Mouse (Mus musculus): ENCODE results near the gene Ckmt2.
A peak's percentile ranks its signal among the peaks of the same experiment; 100 is the strongest.

Ckmt2 gene

DNA sequence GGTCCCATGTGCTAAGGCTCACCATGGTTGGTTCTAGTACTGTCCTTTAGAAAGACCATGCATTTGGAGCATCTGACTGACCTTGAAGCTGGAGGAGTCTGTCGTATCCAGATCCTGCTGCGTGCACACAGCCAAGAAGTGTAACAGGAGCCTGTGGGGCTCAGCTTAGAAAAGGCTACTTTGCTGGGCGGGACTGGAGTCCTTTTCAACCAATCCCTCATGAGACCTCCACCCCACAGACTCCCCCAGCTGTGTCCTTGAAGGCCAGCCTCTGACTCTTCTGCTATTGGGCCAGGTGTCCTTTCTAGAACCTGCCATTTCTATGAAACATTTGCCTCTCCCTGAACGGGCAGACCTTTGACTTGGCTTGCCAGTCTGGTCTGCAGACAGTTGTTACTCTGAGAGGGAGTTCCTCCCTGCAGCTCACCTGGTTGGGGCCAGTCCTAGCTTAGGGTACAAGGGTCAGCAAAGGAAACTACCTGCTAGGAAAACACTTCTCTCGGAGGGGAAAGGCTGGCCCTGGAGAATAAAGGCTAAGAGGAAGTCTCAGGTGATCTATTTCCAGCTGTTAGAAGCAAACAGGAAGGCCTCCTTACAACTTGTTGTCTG is at the start of gene Ckmt2:
Gene Ckmt2, minus strand, starts transcription at position 145 of the 609 bp plus-strand sequence.
- no peak for DNase-seq

DNA sequence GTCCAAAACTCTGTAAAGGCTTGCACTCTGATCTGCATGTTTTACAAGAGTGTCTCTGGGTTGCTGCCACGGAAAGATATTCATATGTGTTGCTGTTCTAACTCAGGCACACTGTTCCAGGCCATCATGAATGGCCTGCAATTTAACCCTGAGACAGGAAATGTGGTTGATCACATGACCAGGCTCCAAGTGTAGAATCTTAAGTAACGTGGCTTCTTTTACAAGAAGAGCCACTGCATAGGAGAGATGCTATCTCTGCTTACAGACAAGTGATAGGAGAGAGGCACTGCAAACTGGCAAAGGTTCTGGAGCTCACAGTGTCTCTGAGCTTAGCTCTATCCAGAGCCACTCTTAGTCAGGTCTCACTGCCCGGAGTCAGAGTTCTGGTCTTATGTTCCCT is 44.3 kb upstream of the Ckmt2 start:
- no peak for DNase-seq

DNA sequence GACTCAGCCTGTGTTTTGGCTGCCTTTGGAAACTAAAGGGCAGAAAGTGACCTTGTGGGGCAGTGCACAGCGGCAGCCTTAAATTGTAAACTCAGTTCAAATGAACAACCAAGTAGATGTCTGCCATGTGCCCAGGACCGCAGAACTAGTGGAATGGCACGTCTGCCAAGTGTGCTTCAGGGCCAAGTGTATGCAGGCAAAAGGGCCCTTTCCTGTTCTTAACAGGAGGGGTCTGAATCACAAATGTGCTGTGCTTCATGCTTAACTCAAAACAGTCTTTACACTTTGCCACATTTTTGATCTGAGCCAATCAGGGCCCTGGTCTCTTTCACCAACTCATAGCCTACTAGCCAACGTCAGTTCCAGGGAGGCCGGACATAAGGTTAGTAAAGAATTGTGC is 42.1 kb upstream of the Ckmt2 start:
- DNase-seq, result no peak

DNA sequence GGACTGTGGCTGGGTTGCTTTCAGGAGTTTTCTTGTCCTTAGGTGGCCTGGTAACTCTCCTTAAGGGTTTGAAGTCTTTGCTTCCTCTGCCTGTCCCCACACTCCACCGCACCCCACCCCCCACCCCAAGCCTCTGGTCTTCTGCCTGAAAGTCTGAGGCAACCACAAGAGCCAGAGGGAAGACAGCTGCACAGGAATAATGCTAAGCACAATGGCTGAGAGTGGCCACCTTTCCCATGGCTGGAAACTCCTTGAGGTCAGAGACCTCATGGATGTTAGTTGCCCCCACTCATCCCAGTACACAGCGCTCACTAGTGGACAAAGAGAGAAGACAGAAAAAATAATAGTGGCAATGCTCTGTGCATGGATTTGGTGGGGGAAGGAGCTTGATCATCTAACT is 41.1 kb upstream of the Ckmt2 start:
- DNase-seq, result no peak

DNA sequence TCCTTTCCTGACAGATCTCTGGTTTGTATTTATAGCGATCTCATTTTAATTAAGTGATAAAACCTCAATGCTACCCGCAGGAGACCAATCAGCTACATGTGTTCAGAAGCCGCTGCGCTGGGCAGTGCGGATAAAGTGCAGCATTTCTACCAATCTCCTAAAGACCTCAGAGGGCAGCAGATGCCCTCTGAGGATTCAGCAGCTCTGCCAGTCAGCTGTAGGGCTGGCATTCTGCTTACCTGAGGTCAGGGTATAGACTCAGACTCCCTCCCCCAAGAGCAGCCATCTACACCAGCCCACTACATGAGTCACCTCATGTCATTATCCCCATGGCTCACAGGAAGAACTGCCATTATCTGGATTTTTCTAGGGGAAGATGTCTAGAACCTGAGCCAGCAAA is 39.6 kb upstream of the Ckmt2 start:
- DNase-seq, result no peak

DNA sequence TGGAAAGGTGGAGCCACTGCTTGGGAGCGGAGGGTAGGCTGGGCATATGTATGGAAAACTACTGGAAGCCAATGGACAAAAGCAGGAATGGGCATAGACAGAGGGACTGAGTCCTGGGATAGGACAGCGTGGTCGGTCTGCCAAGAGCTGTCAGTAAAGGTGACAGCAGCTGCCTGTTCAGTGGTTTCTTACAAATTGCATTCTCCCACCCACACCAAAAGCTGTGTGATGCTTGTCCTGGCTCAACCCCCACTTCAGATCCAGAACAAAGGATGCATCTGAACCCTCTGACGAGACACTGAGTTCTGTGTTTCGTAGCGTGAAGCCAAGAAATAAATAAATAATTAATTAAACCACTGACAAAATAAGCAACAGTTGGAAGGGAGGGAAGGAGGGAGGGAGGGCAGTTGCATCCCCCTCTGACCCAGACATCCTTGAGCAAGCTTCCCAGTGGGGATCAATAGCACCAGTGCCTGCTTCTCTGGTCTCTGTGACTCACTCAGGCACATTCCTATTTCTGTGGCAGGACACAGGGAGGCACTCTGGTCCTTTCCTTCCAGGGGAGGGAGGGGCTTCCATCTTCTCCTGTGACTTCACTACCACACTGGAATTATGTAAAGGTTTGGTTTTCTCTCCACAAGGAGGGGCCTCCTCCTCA is 39.0 kb upstream of the Ckmt2 start:
- no peak for DNase-seq

DNA sequence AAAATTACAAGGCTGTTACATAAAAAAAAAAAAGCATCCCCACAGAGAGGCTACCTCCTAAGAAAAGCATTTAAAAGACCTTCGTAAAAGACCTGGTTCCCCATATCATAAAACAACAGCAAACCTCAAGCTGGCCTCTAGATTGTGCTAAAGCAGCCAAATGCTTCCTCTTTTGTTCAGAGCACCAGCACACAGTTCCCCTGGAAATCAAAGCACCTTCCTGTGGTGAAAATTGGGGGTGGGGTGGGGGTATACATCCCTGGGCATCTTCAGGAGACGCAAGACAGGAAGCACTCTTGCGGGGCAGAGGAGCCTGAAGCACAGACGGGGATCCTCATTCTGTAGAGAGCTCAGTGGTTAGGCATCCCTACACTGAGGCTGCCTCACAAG is 38.5 kb upstream of the Ckmt2 start:
- no peak for DNase-seq

DNA sequence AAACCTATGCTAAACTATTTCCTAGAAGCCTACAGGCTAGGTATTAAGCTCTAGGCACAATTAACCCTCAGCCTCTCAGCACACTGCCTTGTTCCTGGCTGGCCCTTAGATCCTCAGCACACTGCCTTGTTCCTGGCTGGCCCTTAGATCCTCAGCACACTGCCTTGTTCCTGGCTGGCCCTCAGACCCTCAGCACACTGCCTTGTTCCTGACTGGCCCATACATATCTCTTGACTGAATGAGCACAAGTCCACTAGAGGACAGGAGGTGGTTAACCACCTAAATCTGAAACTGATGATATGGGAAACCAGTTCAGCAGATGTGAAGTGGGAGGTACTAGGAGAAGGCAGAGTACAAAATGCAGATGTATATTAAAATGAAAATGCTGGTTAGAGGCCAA is 35.0 kb upstream of the Ckmt2 start:
- no peak for DNase-seq

DNA sequence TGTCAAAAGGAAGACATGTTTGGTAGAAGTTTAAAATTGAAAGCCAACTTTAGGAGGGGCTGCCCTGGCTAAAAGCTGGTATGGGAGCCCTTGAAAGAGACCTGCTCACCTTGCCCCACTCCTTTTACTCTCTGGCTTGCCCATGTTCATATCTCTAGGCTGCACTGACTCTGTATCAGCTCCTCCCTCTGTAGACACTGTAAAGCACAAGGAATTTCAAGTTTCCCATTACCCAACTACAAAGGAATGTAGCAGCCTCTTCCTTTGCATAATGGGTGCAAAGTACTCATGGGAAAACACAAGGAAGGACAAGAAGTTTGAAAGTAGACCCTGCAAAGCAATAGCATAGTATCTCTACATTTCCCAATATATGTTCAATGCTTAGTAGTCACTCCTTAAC is 34.5 kb upstream of the Ckmt2 start:
- peak; percentile 21 for DNase-seq

DNA sequence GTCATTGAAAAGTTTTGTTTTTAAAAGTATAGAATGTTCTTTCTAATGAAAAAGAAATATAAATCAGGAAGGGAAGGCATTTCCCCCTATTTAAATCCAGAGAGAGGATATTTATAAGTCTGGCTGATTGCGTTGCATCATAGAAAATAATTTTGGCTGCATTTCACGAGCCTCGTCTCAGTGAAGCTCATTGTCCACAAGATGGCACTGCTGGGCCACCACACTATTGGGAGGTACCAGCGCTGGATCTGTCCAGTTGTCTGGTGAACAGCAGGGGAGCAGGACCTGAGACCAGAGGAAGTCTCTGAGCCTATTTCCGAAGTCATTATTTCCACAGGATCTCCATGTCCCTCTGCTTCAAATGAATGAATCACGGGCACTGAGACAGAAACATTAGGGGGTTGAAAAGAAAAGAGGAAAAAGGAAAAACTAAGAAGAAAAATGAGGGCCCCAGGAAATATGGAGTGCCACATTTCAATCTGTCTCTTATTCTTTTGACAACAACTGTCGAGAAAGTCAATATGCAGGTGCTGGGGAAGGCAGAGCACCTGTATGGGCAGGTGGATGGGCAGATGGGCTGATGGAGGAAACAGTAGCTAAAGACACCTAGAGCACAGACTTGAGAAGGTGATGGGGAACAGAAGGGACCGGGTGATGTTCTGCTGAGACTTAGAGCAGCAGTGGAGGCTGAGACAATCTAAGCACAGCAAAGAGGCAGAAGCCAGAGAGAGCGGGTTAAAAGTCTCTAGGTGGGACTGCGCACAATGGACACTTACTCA is 31.7 kb upstream of the Ckmt2 start:
- peak; percentile 89 for DNase-seq

DNA sequence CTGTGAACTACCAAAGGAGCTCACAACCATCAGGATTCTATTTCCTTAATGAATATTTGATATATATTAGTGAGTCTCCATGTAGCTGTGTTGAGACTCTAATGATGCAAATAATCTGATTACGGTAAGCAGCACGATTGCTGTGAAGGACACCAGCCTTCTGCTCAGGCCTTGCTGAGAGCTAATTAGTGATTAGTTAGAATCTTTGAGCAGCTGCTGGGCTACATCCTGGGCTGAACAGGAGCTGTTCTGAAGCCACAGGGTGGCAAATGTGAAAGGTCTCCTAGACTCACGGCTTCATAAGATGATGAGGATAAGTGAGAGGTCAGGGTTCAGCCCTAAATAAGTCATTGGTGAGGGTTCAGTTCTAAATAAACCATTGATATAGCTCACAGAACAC is 29.7 kb upstream of the Ckmt2 start:
- DNase-seq, result no peak

DNA sequence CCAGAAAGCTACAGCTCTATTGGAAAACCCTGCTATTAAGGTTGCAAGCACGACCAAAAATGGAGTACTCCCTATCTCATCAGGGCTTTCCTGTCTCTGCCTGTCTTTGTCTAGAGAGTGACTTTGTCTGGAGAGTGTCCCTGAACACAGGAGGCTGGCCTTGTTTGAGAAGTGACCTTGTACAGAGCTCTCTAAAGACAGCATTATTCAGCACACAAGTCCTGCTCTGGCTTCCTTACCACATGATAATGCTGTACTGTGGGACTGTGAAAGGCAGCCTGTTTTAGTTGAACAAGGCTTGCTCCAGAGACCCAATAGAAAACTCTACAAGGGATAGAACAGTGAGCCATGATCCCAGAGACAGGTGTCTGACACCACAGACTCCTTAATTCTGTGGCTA is 19.8 kb upstream of the Ckmt2 start:
- DNase-seq, result no peak

DNA sequence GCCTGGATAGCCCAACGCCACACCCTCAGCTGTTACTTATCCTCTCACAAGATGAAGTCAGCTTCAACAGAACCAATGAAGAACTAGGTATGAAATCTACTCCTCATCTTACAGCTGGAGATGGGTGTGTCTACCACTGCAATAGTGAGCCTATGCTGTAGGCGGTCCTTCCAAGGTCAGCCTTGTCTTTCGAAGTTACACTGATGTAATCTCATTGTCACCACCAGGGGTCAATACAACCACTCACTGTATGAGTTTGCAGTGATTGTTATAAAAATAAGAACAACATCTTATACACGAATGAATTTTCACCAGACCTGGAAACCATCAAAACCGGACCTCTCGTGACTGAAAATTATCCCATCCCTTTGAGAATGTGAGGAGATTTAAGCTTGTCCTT is 16.4 kb upstream of the Ckmt2 start:
- peak; percentile 15 for DNase-seq

DNA sequence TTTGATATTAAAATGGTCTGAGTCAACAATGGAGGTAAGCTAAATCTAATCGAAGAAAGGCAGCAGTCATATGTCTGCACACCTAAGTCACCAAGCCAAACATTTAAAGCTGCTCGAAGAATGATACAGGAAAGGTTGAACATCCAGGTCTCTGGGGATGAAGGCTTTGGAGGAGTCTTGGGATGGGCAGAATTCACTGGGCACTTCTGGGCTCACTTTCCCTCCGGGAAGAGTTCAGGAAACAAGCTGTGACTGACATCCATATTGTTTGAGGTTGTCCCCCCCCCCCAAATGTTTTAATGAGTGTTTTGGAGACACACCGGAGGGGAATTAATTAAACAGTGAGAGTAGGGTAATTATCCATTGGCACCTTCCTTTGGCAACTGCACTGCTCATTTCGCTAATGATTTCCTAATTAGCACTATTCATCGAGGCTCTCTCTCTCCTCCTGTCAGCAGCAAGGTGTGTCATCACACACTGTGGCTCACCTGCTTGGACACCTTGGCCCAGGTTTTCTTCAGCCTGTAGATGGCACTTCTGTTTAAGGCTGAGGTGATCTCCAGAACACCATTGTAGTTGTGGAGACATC is 13.4 kb upstream of the Ckmt2 start:
- DNase-seq, result no peak

DNA sequence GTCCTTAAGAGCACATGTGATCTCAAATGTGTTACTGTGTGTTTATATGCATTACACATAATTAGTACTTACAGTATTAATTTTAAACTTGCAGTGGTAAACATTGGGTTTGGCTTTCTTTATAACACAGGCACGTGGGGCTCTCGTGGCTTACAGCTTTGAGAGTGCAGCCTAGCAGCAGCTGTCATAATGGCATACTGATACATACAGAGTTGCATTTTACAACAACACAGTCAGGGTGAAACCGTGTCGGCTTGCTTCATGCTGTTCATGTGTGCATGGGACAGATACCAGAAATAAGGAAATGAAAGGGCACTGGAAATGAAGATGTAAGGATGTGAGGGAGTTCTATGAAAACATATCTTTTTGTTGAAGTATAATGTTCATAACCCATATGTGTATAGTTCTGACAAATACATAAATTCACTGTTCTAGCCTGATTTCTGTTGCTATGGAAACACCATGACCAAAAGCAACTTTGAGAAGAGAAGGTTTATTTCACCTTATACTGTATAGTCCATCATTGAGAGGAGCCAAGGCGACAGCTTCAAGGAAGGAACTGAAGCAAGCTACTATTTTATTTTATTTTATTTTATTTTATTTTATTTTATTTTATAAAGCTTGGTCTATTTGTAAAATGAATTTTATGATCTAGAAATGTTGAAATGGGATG is 8.2 kb upstream of the Ckmt2 start:
- no peak for DNase-seq

DNA sequence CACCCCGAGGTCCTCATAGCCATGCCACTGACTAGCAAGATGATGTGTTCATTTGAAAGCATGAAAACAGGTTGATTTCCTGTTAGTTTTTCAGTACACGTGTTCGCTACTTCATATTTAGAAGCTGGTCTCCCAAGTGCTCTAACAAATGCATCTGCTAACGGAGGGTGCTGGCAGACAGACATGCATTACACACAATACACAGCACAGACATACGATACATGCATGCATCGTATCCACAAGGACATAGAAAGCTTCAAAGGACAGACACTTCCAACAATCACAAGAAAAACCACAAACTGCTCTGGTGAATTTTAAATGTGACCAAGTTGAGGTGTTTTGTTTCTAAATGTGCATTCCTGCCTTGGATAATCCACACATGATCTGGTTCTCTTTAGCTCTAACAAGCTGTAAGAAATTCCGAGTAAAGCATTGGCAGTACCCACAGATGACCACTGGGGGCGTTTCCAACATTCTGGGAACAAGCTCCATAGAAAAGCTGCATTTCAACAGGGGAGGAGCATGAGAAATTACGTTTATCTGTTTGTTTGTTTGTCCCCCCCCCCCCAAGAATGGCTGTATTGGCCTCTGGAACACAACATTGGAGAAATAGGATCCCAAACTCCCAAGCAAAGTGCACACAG is 5.3 kb upstream of the Ckmt2 start:
- peak; percentile 48 for DNase-seq

DNA sequence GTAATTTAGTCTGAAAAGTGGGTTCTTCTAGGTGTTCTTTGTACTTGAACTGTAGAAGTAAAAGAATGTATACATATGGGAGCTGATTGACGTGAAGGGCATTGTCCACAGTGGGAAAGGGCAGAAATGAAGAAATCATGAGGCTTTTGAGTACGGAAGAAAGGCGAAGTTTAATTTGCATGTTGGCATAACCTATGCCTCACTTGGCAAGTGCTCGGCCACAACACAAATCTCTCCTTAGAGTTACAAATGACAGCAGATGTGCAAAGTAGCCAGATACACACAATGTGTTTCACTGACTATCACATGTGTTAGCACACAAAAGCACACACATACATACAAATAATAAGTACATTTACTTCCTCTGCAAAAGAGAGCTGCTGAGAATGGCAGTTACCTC is 3.6 kb upstream of the Ckmt2 start:
- DNase-seq, result no peak

DNA sequence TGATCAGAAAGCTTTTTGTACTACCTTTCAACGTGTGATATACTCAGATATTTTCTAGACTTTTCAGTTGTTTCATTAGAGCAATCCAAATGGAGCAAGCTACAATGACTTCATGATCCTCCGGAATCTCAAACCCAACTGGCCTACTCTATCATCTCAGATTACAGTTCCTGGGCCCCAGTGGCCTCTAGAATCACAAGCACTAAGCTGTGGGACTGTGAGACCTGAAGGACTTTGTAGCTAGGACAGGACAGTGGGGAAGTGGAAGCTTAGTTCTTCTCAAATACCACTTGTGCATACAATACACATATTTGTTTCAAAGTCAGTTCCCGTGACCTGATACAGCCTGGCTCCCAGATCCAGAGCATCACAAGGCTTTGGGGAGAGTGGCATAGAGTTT is 1.3 kb upstream of the Ckmt2 start:
- DNase-seq, result no peak

DNA sequence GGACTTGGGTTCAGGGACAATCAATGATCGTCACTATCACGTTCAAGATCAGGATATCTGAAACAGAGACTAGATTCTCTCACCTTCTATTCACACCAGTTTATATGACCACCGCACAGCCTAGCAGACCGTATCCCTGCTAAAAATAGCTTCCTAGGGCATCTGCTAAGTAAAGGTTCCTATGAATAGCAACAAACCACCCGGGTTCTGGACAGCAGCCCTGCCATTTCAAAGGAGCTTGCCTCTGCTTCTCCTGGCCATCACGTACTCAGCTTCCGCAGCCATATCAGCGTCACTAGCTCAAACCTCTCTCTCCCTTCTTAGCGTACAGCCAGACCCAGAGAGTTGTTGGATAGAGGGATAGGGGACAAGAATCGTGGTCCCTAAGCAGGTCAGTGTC is 665 bp upstream of the Ckmt2 start:
- DNase-seq, result no peak

DNA sequence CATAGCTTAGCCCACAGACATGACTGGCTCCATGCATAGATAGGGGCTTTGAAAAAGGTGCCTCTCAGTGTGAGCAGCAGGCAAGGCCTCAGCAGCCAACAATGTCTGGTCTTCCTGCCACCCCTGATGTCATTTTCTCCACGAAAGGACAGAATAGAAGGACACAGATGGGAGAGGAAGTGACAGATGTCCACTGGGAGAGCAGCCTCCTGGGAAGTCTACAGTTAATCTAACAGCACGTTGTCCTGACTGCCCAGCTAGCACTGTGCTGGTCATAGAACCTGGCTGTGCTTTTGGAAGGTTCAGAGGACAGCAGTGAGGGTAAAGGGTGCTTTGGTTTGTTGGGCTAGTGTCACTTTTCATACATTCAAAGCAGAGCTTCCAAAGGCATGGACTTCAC is 1.1 kb downstream of the Ckmt2 start:
- no peak for DNase-seq

DNA sequence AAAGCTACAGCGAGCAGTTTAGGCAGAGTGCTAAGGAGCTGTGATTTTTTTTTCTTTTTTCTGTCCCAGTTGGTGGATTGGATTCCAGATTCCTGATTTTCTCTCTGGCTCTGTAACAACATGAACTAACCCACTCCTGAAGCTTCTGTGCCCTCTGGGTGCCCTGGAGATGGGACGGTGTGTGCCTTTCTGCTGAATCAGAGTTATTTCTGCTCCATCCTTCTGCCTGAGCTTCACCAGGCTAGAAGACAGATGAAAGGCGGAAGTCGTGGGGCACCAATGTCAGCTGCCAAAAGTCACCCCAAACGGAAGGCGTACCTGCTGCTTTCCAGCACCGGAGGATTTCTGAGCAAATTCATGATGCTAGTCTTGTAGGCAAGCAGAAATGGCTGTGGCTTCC is 2.1 kb downstream of the Ckmt2 start:
- DNase-seq, result no peak

DNA sequence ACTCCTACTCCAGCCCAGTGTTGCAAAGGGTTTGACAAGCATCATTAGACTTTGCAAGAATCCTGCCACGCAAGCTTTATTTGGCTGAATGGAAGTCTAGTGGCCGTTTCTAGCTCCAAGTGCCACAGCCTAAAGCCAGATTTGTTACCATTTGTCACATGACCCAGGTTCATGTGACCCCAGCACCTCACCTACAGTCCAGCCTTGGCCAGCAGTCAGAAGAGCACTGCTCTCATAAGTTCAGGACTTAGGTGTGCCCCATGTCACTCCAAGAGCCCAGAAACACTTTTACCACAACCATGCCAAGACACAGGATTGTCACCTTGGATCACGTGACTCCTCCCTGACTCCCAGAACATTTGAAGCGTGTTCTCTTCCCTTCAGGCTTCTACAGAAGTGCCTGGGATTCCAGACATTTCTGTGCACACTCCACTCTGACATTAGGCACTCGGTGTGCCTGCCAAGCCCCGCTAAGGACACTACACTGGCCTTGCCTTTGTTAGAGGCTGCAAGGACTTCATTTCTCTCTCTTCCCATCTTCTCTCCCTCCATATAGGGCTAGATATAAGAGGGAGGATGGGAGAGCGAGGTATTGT is 2.9 kb downstream of the Ckmt2 start:
- peak; percentile 56 for DNase-seq

DNA sequence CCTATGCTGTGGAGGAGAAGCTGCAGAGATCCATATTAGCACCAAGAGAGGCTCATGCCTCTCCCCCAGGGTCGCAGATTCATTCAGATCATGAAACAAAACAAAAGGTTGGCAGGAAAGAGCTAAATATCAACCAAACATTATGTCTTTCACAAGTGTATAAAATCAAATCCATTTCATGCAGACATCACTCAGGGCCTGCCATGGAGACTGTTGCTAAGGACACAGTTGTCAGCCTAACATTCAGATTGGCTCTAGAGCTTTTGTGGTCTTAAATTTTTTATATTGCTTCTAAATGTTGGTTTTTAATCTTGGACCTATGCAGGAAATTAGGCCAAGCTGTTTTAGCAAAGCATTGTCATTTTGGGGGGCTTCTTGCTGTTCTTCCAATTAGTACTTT is 8.1 kb downstream of the Ckmt2 start:
- DNase-seq, result no peak
